Mouse (Mus musculus): ENCODE data around the gene Ankrd27. TPM values are rescaled to one million over a fixed set of nuclear protein-coding genes. Genes with fewer than 3 reads are reported as not detected.
A peak's percentile ranks its signal among the peaks of the same experiment; 100 is the strongest.

Ankrd27 gene
- total RNA-seq, 2 experiments from 2014 or later: 30.5 to 32.1 TPM

DNA sequence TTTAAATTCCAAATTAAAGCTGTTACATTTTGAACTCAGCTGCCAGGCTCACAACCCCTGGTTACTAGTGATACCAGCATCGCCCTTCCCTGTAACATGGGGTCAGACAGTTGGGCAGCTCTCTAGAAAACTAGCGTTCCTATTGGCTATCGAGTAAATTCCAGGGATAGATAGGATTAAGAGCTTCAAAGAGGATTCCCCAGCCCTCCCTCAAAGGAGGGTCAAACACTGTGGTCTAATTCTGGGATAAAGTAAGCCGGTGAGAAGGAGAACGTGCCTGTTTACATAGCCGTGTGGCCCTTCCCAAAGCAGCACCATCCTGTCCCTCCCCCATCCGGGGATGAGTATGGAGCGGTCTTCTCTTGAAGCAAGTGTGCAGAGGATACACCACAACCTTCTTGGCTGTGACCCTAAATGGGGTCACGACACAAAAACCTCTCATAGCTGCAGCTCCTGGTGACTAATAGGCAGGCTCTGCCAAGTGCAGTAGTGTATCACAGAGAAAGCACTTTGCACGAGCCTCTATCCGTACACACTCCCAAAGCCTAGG, 2.5 kb upstream of the Ankrd27 start:
- DNase-seq (ENCODE audit: low spot score in 2 of 2): no peak

DNA sequence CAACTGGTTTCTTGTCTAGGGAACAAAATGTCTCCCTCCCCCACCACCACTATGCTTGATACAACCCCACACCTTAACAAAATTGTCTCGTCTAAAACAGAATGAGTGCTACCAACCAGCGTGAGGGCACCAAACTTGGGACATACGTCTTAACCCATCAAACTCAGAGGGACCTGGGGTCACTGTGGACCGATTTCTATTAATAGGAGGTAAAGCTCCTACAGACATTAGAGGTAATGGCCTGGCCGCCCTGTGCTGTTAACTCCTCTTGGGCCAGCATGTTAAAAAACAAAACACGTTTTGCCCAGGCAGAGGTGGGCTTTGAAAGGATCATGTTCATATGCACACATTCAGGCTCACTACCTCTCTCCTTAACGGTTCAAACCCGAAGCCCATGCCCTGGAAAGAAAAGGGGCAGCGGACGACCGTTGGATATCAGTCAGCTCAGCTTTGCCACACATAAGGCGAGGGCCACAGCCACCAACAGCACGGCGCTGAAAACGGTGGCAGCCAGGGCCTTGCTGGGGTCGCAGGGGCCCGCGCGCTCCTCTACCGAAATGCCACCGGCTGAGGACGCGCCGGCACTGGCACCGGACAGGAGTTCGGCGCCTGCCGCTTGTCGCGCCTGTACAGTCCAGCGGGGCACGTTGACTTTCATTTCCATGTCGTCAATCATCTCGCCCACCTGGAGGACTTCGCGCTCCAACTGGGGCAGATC, 1.8 kb upstream of the Ankrd27 start:
- no peak for DNase-seq (ENCODE audit: low spot score in 2 of 2)

DNA sequence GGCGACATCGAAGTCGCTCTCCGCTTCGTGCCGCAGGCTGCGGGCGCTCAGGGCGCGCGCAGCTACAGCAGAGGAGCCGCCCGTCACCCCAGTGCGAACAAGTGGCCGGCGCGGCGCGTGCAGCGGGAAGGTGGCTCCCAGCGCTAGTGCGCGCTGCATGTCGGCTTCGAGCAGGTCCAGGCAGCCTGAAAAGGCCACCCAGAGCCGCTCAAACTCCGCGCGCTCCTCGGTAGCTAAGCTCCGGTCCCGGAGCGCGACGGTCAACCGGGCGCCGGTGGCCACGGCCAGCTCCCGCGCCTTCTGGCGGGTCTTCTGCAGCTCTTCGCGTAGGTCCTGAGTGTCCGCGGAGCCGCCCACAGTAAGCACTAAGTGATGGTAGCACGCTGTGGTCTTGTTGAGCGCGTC, 1.3 kb upstream of the Ankrd27 start:
- peak in 1 of 2 experiments; percentile 36 for DNase-seq (ENCODE audit: low spot score in 2 of 2)

DNA sequence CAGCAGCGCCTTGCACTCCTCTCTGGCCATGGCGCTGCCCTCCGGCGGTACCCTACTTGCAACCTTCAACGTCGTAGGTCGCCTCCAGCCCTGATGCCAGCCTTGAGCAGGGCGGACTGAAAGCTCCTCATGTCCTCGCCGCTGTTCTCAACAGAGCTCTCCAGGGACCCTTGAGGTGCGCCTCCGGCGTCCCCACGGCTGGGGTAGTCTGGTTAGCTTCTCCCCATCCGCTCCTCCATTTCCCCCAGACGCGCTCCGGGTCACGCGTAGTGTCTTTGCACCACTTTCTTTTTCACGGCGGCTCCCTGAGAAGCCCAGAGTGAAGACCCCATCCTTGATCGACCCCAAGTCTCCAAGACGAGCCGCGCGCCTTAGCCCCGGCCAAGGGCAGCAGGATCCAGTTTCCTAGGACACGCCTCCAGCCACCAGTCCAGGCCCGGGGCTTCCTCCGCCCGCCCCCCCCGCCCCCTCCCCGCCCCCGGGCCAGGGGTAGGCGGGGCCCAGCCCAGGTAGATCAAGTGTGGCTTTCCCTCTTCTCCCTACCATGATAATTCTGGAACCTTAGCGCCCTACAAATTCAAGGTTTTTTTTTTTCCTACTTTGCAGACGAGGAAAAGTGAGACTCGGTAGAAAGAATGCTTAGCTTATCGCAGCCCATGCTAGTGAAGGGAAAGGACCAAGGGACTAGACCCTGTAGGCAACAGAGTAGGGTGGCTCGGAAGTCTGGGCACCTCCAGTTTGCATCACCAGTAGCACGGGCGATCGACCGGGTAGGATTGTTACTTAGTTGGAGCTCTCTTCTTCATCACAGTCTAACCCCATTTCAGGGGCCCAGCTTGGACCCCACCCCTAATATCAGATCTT, 621 bp upstream of the Ankrd27 start, which contains the start of gene Rgs9bp:
Gene Rgs9bp (minus strand): TSS at position 392 of the 864 bp plus-strand sequence.
- peak in 1 of 2 experiments; percentile 34 for DNase-seq (ENCODE audit: low spot score in 2 of 2)

DNA sequence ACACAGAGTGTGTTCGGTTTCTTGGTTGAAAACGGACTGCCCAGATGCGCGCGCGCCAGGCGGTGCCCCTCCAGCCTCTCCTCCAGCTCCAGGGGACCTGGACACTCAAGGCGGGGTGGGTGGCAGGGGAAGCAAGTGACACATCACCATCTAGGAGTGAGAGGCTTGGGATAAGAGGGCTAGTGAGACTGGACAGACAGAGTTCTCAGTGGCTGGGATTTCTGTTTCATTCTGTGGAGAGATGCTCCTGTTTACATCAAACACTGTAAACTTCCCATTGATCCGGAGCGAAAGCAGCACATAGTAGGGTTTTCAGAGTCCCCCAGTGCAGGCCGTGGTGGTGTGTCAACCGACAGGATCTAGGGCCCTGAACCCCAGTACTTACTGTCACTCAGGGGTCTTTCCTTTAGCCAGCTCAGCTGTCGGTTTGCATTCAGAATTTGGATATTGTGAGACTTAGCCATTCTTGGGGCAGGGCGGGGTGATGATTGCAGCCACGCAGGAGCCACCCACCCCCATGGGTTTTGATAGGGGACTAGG, 932 bp downstream of the Ankrd27 start:
- no peak for DNase-seq (ENCODE audit: low spot score in 2 of 2)

DNA sequence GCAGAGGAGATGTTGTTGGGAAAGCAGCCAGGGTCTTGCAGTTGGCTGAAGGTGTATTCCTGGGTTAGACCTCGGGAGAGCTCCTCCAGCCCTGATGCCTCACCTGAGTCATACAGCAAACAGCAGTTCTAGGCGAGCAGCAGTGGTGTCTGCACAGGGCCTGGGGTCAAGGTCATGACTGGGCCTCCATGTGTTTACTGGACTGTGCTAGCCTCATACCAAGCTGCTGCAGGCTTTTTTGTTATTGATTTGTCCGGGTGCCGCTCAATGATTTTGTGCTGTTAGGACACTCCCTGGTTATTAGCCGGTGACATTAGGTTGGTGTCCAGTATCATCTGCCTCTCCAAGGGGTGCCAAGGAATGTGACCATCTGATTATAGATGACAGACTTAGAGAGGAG, 1.7 kb downstream of the Ankrd27 start:
- no peak for DNase-seq (ENCODE audit: low spot score in 2 of 2)

DNA sequence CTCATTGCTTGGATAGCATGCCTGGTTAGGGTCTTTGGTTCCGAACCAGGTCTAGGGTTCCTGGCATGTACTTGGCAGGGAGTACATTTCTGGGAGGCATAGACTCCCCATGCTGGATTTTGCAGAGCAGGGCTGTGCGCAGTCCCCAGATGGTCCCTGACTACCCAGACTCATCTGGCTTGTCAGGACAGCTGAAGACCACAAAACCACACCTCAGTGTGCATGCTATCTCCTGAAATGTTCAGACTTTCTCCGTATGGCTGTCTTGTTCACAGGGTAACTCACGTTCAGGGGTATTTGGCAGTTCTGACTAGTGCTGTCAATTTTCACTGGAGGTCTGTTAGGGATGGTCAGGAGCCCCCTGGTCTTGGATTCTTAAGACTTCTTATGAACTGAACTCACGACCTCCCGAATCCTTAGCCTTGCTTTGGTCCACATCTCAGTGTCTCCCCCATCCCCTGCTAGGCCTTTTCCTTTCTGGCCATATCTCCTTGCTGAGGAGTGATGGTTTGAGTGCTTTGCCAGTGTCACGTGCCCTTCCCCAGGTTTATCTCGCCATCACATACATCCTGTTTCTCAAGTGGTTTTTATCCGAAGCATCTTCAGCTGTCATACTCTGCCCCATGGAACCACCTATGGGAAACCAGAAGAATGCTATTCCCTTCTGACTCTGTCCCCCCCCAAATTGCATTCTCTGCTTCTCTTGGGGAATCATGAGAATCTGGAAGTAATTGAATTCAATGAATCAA, 2.8 kb downstream of the Ankrd27 start:
- no peak for DNase-seq (ENCODE audit: low spot score in 2 of 2)

DNA sequence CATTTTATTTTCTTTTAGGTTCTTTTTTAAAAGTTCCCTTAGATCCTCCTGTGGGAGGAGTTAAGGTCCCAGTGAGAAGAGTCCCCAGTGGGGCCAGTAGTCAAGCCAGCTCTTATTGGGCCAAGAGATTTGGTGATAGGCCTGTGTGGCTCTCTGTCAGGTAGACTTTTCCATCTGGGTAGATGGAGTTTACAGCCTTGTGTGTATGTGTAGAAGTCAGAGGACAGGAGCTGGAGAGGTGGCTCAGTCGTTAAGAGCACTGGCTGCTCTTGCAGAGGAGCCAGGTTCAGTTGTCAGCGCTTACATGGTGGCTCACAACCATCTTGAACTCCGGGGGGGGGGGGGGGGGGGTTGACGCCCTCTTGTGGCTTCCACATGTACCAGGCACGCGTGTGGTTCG, 3.4 kb downstream of the Ankrd27 start:
- no peak for DNase-seq (ENCODE audit: low spot score in 2 of 2)

DNA sequence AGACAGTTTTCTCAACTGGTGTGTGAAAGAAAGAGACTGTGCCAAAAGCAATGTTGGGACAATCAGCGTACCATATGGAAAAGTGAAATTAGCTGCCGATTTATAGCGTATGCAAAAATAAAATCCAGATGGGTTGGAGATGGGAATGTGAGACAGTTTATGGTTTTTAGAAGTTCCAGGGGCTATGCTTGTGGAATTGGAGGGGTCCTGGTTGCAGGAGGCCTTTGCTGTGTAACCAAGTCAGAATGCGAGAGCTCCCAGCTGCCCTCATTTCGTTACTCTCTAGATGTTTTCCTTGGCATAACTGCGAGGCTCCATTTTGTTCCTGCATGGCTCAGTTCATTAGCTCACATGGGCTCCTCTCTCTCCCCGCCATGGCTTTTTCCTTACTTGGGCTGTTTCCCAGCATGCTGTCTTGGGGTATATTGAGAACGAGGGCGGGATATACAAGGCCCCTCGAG, 4.7 kb downstream of the Ankrd27 start:
- peak in 1 of 2 experiments; percentile 24 for DNase-seq (ENCODE audit: low spot score in 2 of 2)

DNA sequence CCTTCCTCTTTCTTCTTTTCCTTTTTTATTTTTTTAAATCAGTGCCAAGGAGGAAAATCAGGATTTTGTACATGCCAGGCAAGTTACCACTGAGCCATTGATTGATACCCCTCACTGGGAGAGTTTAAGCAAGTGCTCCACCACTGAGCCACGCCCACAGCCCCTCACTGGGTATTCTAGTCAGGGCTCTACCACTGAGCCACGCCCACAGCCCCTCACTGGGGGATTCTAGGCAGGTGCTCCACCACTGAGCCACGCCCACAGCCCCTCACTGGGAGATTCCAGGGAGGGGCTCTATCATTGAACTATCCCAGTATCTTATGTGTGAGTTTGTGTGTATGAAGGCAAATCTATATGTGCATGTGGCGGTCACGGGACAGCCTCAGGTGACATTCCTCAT, 8.3 kb downstream of the Ankrd27 start:
- DNase-seq (ENCODE audit: low spot score in 2 of 2): no peak

DNA sequence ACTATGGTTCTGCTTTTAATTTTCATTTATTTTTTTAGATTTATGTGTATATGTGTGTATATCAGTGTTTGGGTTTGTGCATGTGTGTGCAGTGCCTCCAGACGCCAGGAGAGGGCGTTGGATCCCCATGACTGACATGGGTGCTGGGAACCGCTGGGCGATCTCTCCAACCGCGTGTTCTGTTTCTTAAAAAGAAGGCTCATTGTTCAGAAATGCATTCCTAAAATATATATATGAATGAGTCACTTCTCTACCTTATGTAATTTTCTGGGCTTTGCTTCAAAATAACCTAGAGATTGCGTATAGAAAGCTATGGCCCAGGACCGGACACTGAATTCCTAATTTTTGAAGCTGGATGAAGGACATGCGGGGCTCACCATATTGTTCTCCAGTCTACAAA, 13.4 kb downstream of the Ankrd27 start:
- DNase-seq (ENCODE audit: low spot score in 2 of 2): no peak

DNA sequence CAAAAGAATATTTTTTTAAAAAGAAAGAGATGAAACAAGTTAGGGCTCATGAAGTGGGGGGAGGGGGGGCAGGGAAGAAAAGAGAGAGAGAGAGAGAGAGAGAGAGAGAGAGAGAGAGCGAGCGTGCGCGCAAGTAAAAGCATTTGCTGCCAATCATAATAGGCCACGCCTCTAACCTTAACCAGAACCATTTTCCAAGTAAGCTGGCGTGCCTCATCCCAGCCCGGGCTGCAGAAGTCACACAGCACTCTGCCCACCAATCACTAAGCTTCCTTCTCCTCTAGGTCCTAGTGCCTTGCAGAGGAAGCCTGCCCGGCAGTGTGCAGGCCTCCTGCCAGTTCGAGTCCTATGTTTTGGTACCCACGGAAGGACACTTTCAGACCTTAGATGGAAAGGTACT, 14.0 kb downstream of the Ankrd27 start:
- DNase-seq (ENCODE audit: low spot score in 2 of 2): no peak

DNA sequence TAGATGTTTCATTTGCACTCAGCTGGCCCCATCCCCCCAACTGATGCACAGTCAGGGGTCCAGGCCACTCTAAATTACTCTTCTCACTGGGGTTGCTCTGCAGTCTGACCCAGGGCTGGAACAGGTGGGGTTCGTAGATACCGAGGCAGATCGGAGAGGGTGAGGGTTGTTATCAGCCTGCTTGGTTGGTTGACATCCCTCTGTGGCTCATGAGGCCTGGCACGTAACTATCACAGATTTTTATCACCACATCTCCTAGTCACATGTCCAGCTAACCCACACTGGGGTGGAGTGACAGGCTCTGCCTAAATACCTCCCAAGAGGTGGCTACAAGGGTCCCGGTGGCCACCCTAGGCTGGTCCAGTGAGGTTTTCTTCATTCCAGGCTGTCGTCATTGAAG, 15.1 kb downstream of the Ankrd27 start:
- DNase-seq (ENCODE audit: low spot score in 2 of 2): no peak

DNA sequence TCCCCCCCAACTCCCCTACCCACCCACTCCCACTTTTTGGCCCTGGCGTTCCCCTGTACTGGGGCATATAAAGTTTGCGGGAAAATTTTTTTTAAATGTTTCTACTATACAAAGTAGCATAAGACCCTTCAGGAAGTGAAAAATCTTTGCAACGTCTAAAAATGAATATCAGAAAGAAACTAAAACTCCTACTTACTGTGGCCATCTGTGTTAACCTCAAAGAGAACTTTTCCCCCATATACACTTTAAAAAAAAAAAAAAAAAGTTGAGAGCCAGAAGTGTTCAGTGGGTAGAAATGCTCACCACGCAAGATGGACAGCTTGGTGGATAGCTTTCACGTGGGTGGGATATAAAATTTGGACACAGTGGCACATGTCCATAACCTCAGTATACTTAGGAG, 16.7 kb downstream of the Ankrd27 start:
- no peak for DNase-seq (ENCODE audit: low spot score in 2 of 2)

DNA sequence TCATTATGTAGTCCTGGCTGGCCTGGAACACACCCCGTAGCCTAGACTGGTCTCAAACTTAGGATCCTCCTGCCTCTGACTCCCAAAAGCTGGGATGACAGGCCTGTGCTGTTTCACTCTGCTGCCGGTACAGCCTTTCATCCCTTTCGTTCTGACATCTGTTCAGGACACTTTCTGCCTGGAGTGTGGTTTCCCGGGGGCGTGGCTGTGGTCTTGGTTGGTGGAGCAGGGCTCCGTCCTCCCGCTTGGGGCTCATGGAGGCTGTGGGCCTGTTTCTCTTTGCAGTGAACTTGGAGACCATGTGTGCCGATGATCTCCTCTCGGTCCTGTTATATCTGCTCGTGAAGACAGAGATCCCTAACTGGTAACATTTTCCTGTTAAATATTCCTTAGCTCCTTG, 20.8 kb downstream of the Ankrd27 start:
- DNase-seq (ENCODE audit: low spot score in 2 of 2): no peak

DNA sequence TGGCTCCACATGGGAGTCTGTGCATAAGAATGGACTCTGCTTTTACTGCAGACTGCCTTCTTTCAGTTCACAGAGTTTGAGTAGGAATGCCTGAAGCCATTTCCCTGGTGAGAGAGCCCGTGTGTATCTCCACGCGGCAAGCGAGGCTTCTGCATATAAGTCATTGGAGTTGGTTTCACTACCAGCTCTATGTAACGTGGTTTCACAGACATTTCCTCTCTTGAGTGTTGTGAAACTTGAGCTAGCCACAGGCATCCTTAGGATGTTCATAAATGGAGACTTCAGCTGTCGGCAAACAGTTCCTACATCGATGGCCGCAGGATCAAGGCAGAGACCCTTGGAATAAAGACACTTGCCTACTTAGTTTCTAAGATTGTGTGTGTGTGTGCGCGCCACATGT, 23.2 kb downstream of the Ankrd27 start:
- no peak for DNase-seq (ENCODE audit: low spot score in 2 of 2)

DNA sequence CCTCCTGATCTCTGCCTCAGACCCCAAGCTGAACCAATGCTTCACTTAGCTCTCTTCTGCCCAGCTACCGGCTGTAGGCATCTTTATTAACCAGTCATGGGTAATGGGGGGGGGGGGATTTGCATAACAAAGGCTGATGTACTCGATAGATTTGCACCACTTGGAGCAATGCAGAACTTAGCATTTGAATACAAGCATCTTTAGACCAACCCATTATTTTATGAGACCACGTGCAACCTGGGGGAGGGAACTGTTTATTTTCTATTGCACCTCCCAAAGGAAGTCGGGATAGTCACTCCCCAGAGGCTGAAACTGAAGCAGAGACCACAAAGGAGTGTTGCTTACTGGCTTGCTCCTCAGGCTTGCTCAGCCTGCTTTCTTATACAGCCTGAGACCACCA, 31.5 kb downstream of the Ankrd27 start:
- DNase-seq (ENCODE audit: low spot score in 2 of 2): no peak

DNA sequence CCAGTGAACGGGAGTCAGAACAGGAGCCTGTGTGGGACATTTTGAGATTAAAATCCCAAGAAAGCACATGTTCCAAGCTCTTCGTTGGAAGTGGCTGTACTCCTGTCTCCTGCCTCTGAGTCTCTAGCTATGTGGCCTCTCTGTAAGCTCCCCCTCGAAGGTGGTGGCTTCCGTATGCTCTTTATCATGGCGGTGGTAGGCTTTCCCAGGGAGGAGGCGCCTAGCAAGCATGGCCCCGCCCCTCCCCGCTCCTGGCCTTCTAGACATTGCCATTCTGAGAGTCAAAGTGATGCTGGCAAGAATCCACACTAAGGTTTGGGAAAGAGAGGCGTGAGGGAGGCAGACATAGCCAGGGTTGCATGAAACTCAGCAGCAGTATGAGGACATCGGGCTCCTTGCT, 36.6 kb downstream of the Ankrd27 start:
- DNase-seq (ENCODE audit: low spot score in 2 of 2): no peak

DNA sequence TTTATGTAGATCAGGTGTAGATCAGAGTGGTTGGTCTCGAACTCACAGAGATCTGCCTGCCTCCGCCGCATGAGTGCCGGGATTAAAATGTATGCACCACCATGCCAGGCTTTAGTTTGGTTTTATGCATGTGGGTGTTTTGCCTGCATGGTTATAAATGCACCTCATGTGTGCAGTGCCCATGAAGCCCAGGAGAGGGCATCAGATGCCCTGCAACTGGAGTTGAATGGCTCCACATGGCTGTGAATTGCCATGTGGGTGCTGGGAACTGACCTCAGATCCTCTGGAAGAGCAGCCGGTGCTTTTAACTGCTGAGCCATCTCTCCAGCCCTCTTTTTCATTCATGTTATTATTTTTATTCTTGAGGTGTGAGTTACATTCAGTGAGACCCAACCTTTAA, 40.0 kb downstream of the Ankrd27 start:
- DNase-seq (ENCODE audit: low spot score in 2 of 2): no peak

DNA sequence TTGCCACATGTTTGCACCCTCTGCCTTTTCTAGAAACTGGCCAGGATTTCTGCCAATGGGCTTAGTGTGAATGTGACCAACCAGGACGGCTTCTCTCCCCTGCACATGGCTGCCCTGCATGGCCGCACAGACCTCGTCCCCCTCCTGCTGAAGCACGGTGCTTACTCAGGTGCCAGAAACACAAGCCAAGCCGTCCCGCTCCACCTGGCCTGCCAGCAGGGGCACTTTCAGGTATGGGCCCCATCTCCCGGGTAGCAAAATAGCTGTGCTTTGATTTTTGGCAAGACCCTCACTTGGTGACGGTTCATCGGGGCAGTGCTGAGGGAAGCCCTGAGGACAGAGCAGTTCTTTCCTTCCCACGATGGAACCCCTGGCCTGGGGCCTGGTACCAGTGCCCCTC, 41.3 kb downstream of the Ankrd27 start:
- no peak for DNase-seq (ENCODE audit: low spot score in 2 of 2)

DNA sequence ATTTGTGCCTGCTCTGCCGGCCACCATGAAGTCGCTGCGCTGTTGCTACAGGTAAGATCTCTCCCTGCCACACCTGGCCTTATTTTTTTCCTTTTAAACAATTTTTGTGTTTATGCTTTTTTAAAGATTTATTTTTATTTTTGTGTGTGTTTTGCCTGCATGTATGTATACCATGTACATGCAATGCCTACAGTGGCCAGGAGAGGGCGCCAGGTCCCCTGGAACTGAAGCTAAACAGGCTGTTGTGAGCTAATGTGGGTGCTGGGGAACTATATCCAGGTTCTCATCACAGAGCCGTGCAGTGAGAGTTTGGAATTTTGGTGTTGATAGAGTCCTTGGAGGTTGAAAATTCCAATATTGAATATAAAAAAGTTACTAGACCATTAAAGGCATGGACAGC, 42.5 kb downstream of the Ankrd27 start:
- DNase-seq (ENCODE audit: low spot score in 2 of 2): no peak

Measured in gastrocnemius, postnatal 4 days (tissue).